Mouse (Mus musculus) heart, embryonic 11.5 days (tissue): ENCODE measurements around the gene Ggps1. TPM values are rescaled to one million over a fixed set of nuclear protein-coding genes. Genes with fewer than 3 reads are reported as not detected.
A peak's percentile ranks its signal among the peaks of the same experiment; 100 is the strongest.
"Not testable (repeated sequence)": the region's sequence is repeated elsewhere in the genome, so short reads cannot be mapped to it uniquely, and the experiment has no call there.

Experiments used
- ATAC-seq: fragments of 200-750 bp; cut with Nextera tagmentation; replicated peaks from 2 replicates; pipeline ENCODE4 v1.8.0; 2017; ENCODE audit warnings: moderate library complexity; ENCODE audit not compliant: insufficient number of reproducible peaks, low FRiP score, low TSS enrichment
- H3K27ac ChIP-seq: fragments of 300-500 bp; sonication (generic); 2 replicates; pipeline ENCODE4 v1.5.1; 2014; ENCODE audit warnings: mild to moderate bottlenecking, low read depth, low read length
- H3K27me3 ChIP-seq: fragments of 300-500 bp; sonication (generic); 2 replicates; pipeline ENCODE4 v1.6.1; 2014; ENCODE audit warnings: mild to moderate bottlenecking, low read length, mixed read lengths; ENCODE audit not compliant: control insufficient read depth, insufficient read depth
- H3K36me3 ChIP-seq: fragments of 300-500 bp; sonication (generic); 2 replicates; pipeline ENCODE4 v1.6.1; 2014; ENCODE audit warnings: mild to moderate bottlenecking, low read length, moderate library complexity, mixed read lengths; ENCODE audit not compliant: control insufficient read depth, insufficient read depth
- H3K4me1 ChIP-seq: fragments of 300-500 bp; sonication (generic); 2 replicates; pipeline ENCODE4 v1.6.1; 2014; ENCODE audit warnings: low read length; ENCODE audit not compliant: control insufficient read depth, insufficient read depth
- H3K4me2 ChIP-seq: fragments of 300-500 bp; sonication (generic); 2 replicates; pipeline ENCODE4 v1.6.1; 2014; ENCODE audit warnings: mild to moderate bottlenecking, moderate library complexity
- H3K4me3 ChIP-seq: fragments of 300-500 bp; sonication (generic); 2 replicates; pipeline ENCODE4 v1.5.1; 2014; ENCODE audit warnings: low read depth, low read length
- H3K9ac ChIP-seq: fragments of 300-500 bp; sonication (generic); 2 replicates; pipeline ENCODE4 v1.6.1; 2014; ENCODE audit warnings: mild to moderate bottlenecking, low read depth, low read length, moderate library complexity
- H3K9me3 ChIP-seq: fragments of 300-500 bp; sonication (generic); replicated peaks from 2 replicates; pipeline ENCODE4 v1.6.1; 2016; ENCODE audit warnings: low read length; ENCODE audit not compliant: control insufficient read depth
- WGBS: fragments of 180-500 bp; shearing (Covaris S2); extraction: QIAGEN DNeasy Blood & Tissue Kit; methylation state at CpG from one replicate; pipeline ENCODE4 v1.1.7; 2014; ENCODE audit not compliant: insufficient replicate concordance; 5-methylcytosine and 5-hydroxymethylcytosine counted together
- polyA plus RNA-seq: library from polyadenylated mRNA; unstranded; fragments of >200 nt; fragmentation: Nextera tagmentation; extraction: Ambion mirVana; gene quantifications from 2 replicates; pipeline ENCODE4 v1.2.1, GENCODE M21; 2014

Ggps1 gene
- polyA plus RNA-seq, 1 experiment from 2014 or later, result 41.8 TPM

GRCm38 (mm10) chr13:14034073-14034348 is 29.3 kb downstream of the Ggps1 start:
- Histone ChIP-seq H3K4me3 (no peak overlapping the region), H3K9ac (no peak overlapping the region), H3K9me3 (no peaks in the 10 kb centered on the region), H3K27ac (peak overlapping the region; percentile 64; the same call in 1 of the 2 replicates), H3K36me3 (no peaks in the 10 kb centered on the region), H3K4me1 (peaks cover 6% of the 10 kb centered on the region; the same call in 1 of the 2 replicates), H3K27me3 (no peaks in the 10 kb centered on the region), H3K4me2 (no peak overlapping the region)
- ATAC-seq, result peak; percentile 77; the same call in 1 of the 2 replicates

- Histone ChIP-seq H3K36me3 (no peaks in the 10 kb centered on the region), H3K27me3 (no peaks in the 10 kb centered on the region), H3K4me1 (peaks cover 3% of the 10 kb centered on the region; the same call in 1 of the 2 replicates), H3K4me3 (no peak overlapping the region), H3K27ac (peak overlapping the region; percentile 64; the same call in 1 of the 2 replicates), H3K9me3 (no peaks in the 10 kb centered on the region), H3K9ac (no peak overlapping the region), H3K4me2 (no peak overlapping the region)
- WGBS, result 78% methylated on average over 5 of the region's 5 CpGs
- peak; percentile 52; the same call in 1 of the 2 replicates for ATAC-seq
Measured at GRCm38 (mm10) chr13:14033309-14034072, 29.8 kb downstream of the Ggps1 start.

- WGBS, result 92% methylated on average over 6 of the region's 6 CpGs
Measured at GRCm38 (mm10) chr13:14026154-14026820, 37.0 kb downstream of the Ggps1 start.

GRCm38 (mm10) chr13:14025554-14025953 is 37.7 kb downstream of the Ggps1 start:
- Histone ChIP-seq H3K27ac (no peak overlapping the region), H3K27me3 (no peaks in the 10 kb centered on the region), H3K4me3 (no peak overlapping the region), H3K4me1 (no peaks in the 10 kb centered on the region), H3K9me3 (no peaks in the 10 kb centered on the region), H3K9ac (no peak overlapping the region), H3K36me3 (peaks cover 5% of the 10 kb centered on the region; the same call in 1 of the 2 replicates), H3K4me2 (no peak overlapping the region)
- no peak for ATAC-seq
- WGBS, result 90% methylated on average over 6 of the region's 6 CpGs

More at GRCm38 (mm10) chr13:14026154-14026820, 37.0 kb downstream of the Ggps1 start:
- peaks cover 5% of the 10 kb centered on the region; the same call in 1 of the 2 replicates for H3K36me3 ChIP-seq
- no peak overlapping the region for H3K4me2 ChIP-seq
- H3K9ac ChIP-seq, result no peak overlapping the region
- no peak overlapping the region for H3K4me3 ChIP-seq
- H3K9me3 ChIP-seq, result no peaks in the 10 kb centered on the region
- no peaks in the 10 kb centered on the region for H3K27me3 ChIP-seq
- no peak overlapping the region for H3K27ac ChIP-seq
- H3K4me1 ChIP-seq, result no peaks in the 10 kb centered on the region
- ATAC-seq, result no peak

GRCm38 (mm10) chr13:14021417-14021816 is 41.9 kb downstream of the Ggps1 start:
- H3K4me3 ChIP-seq, H3K27ac ChIP-seq, H3K9me3 ChIP-seq, H3K36me3 ChIP-seq, H3K9ac ChIP-seq, H3K27me3 ChIP-seq, H3K4me1 ChIP-seq, H3K4me2 ChIP-seq, ATAC-seq: not testable (repeated sequence)
- 36% methylated on average over 9 of the region's 12 CpGs for WGBS

GRCm38 (mm10) chr13:14018852-14019251 is 44.4 kb downstream of the Ggps1 start:
- Histone ChIP-seq H3K4me2 (no peak overlapping the region), H3K9me3 (no peaks in the 10 kb centered on the region), H3K4me3 (no peak overlapping the region), H3K27me3 (no peaks in the 10 kb centered on the region), H3K9ac (no peak overlapping the region), H3K36me3 (no peaks in the 10 kb centered on the region; the same call in 1 of the 2 replicates), H3K4me1 (no peaks in the 10 kb centered on the region), H3K27ac (no peak overlapping the region)
- WGBS, result 87% methylated on average over 3 of the region's 3 CpGs
- ATAC-seq, result no peak

- Histone ChIP-seq H3K9me3 (no peaks in the 10 kb centered on the region), H3K4me2 (no peak overlapping the region), H3K36me3 (no peaks in the 10 kb centered on the region; the same call in 1 of the 2 replicates), H3K4me1 (no peaks in the 10 kb centered on the region), H3K9ac (no peak overlapping the region), H3K4me3 (no peak overlapping the region), H3K27me3 (no peaks in the 10 kb centered on the region), H3K27ac (no peak overlapping the region)
- ATAC-seq, result 0 out of 2 replicates have a peak, but pooled peaks have one; percentile 57
Measured at GRCm38 (mm10) chr13:14018283-14018682, 45.0 kb downstream of the Ggps1 start.

GRCm38 (mm10) chr13:14015609-14016008 is 47.7 kb downstream of the Ggps1 start:
- Histone ChIP-seq H3K4me3 (no peak overlapping the region), H3K9me3 (no peaks in the 10 kb centered on the region), H3K4me1 (no peaks in the 10 kb centered on the region), H3K27me3 (no peaks in the 10 kb centered on the region), H3K4me2 (no peak overlapping the region), H3K27ac (no peak overlapping the region), H3K9ac (no peak overlapping the region), H3K36me3 (peaks cover 6% of the 10 kb centered on the region)
- ATAC-seq, result no peak
- WGBS, result 89% methylated on average over 6 of the region's 6 CpGs
